Mouse (Mus musculus): ENCODE measurements around the gene Dnajc25.

GRCm38 (mm10) chr4:58994762-58995161 is at the start of gene Dnajc25:
- TF ChIP-seq CTCF (IDR thresholded peaks at IDR 0.05) = no peak
- no peak for TF ChIP-seq EP300 (IDR thresholded peaks at IDR 0.05)

Data from lung, postnatal 0 days (tissue).